Mouse (Mus musculus): ENCODE data around the gene Prkra.
A peak's percentile ranks its signal among the peaks of the same experiment; 100 is the strongest.
"Not testable (repeated sequence)": the region's sequence is repeated elsewhere in the genome, so short reads cannot be mapped to it uniquely, and the experiment has no call there.

Prkra gene

DNA sequence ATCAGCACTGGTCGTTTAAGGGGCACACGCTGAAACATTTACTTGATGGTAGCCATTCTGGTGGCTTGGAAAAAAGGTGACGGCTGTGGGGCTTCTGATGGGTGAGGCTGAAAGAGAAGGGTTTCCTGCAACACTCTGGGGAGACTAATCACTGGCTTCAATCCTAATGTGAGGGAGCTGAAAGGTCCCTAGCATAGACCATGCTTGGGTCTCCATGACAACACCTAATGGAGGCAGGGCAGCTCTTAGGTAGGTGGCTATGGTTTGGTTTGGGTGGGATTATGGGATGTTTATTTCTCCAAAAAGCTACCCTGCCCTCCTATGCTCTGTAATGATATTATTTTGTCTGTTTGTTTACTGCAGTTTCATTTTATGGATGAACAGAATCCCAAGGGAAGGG is 7.6 kb upstream of the Prkra start:
- DNase-seq (ENCODE audit: low read depth, low spot score): no peak

DNA sequence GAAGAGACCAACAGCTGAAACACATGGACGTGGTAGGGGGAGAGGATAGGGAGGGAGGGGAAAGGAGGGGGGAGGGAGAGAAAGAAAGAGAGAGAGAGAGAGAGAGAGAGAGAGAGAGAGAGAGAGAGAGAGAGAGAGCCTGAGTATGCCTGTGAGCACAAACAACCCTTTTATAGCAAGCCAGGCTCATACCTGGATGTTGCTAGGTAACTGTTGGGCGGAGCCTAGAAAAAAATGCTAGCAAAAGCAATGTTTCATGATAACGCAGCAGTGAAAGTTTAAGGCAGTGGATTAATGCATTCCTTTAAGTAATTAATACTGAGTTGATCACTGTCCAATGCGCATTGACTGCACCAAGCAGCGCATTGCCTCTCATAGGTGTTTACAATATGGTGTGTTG is 6.8 kb upstream of the Prkra start:
- DNase-seq (ENCODE audit: low read depth, low spot score): no peak

GRCm38 (mm10) chr2:76653070-76653469 is 5.3 kb upstream of the Prkra start:
- DNase-seq (ENCODE audit: low read depth, low spot score): no peak

DNA sequence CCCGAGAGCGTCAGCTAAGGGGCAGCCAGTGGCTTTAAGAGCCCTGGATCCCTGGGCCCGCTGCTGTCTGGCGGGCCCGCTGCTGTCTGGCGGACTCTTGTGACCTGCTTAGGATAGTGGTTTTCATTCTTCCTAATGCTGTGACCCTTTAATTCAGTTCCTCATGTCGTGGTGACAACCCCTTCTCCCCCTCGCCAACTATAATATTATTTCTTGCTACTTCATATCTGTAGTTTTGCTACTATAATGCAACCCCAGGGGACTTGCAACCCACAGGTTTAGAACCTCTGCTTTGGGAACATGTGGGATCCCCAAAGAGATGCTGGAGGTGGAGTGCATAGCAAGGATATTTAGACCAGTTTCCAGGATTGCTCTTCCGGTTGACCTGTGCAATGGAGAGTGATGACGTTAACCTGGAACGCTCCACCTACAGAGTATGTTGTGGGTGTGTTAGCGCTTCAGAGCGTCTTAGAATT is 889 bp upstream of the Prkra start:
- DNase-seq (ENCODE audit: low read depth, low spot score): no peak

GRCm38 (mm10) chr2:76647441-76647869 is 360 bp downstream of the Prkra start:
- DNase-seq (ENCODE audit: low read depth, low spot score): no peak

GRCm38 (mm10) chr2:76643801-76644200 is 4.0 kb downstream of the Prkra start:
- DNase-seq (ENCODE audit: low read depth, low spot score): no peak

GRCm38 (mm10) chr2:76639637-76640036 is 8.2 kb downstream of the Prkra start:
- DNase-seq (ENCODE audit: low read depth, low spot score): no peak

DNA sequence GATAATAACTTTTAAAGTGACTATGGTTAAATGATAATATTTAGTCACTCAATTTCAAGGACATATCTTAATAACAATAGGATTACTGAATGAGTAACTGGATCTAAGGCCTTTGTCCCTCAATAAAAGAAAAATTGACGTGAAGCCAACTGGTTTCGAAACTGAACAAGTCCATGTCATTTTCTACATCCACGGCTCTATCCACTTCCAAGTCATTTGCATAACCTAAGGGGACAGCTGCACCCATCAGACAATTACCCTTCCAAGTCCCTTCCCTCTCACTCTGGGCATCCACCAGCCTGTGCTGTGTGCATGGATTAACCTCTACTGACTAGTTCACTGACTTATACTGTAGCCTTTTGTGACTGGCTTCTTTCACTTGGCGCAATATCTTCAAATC is 16.2 kb downstream of the Prkra start:
- no peak for DNase-seq (ENCODE audit: low read depth, low spot score)

DNA sequence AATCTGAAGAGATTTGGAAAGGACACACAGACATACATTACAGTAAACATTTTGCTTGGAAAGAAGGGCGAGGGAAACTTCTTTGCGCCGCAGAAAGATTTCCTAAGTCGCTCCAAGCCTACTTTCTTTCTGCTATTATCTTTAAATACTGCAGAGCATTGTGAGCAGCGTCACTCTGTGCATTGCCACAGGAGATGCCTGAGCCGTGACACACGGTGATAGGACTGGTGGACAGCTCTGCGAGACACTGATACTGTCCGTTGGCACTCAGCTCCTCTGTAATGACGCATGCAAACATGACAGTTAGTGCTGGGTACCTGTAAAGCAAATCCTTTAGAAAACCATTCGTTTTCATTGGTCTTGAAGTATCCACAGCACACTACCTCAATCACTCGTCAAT is 17.5 kb downstream of the Prkra start:
- no peak for DNase-seq (ENCODE audit: low read depth, low spot score)

DNA sequence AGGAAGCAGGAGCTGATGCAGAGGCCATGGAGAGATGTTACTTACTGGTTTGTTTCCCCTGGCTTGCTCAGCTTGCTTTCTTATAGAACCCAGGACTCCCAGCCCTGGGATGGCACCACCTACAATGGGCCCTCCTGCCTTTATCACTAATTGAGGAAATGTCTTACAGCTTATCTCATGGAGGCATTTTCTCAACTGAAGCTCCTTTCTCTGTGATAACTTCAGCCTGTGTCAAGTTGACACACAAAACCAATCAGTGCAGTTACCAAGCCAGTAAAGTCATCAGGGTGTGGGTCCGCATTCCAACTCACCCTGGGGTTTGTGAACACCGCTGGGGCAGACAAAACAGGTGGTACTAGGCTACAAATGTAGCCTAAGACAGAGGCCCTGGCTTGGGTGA is 25.5 kb downstream of the Prkra start:
- not testable (repeated sequence) for DNase-seq (ENCODE audit: low read depth, low spot score)

DNA sequence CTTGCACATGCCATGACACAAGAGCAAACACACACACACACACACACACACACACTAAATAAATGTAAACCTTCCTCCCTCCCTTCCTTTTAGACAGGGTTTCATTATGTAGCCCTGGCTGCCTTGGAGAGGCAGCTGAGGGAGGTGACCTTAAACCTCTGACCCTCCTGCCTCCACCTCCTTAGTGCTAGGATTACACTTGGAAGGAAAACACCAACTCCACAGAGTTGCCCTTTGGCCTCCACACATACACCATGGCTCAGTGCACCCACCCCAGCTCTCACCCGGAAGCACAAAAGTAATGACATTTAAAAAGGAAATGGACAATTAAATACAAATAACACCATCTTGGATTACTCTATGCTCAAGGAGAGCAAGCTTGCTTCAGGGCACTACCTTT is 26.1 kb downstream of the Prkra start:
- no peak for DNase-seq (ENCODE audit: low read depth, low spot score)

DNA sequence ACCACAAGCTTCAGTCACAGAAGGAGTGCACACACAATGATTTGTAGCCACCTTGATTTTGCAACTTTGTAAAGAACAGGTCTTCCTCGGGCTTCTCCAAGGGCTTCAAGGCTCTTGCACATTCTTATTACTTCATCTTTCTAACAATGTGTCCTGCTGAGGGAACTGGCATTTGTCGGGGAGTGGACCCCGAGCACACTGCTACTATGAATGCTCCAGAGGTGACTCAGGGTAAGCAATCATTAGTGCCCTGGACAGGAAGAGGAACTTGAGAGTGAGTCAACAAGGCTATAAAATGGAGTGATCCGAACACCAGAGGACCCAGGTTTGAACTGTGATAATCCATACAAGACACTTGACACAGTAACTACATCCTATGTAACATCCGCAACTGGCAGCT is 27.6 kb downstream of the Prkra start:
- DNase-seq (ENCODE audit: low read depth, low spot score): no peak

DNA sequence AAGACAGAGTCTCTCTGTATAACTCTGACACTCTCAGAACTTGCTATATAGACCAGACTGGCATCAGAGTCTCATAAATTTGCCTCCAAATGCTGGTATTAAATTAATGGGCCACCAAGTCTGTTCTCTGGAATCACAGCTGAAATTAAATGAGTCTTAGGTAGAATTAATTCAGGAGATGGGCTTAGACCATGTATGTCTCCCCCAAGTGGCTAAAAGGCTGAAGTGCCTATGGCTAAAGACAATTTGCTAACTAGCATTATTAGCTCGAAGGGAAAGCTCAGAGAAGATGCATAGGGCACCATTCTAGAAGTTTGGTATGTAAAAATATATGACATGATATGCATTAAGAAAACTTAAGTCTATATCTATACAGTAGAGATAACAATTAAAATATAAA is 29.7 kb downstream of the Prkra start:
- DNase-seq (ENCODE audit: low read depth, low spot score): peak; percentile 20

DNA sequence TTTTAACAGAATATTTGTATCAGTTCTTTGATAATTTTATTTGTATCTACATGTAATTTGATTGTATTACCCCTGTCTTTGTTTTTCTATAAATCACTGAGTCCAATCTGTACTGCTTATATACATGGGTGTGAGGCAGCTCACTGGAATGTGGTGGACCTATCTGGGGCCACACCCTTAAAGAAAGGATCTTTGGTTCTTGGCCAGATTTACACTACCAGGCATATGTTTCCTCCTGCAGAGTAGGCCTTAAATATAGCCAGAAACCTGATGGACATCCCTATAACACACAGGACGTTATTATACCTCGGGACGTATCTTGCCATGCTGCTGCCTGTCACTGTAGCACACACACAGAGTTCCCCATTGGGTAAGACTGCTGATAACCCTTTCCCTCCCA is 35.8 kb downstream of the Prkra start:
- DNase-seq (ENCODE audit: low read depth, low spot score): no peak

DNA sequence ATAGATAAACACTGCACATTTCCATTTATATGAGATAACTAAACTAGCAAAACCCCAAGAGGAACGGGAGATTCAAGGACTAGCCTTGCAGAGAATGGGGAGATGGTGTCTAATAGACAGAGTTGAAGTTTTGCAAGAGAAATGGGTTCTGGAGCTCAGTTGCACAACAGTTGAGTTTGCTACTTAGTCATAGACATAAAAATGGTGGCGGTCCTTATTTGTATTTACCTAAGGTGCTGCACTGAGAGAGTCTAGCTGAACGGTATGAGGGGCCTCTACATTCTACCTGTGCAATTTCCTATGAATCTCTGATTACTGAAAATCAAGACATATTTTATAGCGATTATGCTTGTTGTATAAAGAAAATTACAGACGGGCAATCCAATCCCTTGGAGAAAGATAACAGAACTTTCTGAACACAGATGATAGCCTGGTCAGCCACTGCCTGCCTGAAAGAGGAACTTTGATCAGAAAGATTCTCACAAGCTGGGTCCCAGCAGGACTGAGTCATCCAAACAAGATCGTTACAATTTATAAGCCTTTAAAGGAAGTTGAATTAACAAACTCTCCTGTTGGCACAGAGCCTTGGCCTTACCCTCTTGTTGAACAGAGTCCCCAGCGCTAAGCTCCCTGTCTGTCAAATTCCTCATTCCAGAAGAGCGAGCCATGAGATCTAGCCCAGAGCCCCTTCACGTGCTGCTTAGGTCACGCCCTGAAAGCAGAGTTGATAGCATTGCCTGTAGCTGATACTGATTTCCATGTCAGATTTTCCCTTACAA is 37.3 kb downstream of the Prkra start:
- DNase-seq (ENCODE audit: low read depth, low spot score): no peak

DNA sequence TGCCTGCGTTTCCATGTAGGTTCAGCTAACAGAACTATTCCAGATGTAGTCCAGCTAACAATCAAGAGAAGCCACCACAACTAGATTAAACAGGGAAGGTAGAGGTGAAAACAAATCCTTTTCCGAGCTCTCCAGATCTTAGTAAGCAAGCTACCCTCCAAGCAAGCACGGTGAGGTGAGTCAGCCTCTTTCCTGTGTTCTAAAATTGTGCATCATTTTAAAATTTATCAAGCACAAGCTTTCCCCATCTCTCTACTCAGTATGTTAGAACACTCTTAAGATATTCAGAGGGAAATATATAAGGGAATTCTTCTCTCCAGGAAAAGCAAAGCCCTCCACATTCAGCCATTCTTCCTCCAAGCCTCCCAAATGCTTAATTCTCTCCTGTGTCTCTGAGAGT is 41.1 kb downstream of the Prkra start:
- no peak for DNase-seq (ENCODE audit: low read depth, low spot score)

DNA sequence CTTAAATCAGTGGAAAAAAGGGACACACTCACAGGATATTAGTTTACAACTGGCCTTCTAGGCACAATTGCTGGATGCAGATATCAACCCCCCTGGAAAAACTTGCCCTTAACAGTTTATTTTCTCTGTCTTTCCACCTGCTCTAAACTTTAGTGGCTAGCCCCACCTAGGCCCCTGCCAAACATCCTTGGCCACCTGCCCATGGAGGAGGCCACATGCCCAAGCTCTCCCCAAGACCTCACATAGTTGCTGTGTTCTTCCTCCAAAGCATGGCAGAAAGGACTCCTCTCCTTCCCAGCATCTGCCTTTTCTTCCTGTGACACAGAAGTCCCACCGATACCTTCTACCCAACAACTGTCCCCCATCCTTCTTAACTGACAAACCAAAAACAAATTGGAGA is 45.6 kb downstream of the Prkra start:
- no peak for DNase-seq (ENCODE audit: low read depth, low spot score)

DNA sequence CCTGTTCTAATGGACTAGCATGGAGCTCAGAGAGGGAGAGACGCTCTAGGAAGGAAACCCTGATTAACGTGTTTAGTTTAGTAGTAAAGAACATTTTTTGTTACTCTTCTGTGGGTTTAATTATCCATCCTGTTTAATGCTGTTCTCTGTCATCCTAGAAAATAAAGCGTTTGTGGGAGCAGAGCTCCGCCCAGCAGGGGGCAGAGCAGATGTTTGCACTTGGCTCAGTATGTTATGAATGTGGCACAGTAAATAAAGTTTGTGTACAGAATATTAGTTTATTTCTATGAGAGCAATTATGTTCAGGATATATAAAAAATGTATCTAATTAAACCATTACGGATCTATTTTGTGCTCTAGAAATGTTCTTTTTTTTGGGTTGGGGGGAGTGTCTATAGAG is 48.6 kb downstream of the Prkra start:
- DNase-seq (ENCODE audit: low read depth, low spot score): no peak

DNA sequence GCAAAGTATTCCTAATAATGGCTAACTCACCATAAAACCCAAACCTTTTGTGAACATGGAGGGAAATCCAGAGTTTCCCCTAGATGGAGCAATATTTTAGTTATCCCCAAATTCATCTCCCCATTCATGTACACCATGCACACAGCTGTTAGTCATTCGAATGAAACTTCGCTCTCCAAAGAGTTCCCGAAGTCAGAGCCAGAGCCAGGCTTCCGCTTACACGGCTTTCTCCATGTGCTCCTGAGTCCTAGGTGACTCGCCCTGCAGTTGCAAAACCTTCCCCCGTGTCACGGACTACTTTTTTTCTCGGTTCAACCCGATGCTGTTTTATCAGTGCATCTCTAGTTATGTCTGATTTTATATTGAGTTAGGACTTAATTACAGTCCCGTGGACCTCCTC is 50.3 kb downstream of the Prkra start:
- no peak for DNase-seq (ENCODE audit: low read depth, low spot score)

DNA sequence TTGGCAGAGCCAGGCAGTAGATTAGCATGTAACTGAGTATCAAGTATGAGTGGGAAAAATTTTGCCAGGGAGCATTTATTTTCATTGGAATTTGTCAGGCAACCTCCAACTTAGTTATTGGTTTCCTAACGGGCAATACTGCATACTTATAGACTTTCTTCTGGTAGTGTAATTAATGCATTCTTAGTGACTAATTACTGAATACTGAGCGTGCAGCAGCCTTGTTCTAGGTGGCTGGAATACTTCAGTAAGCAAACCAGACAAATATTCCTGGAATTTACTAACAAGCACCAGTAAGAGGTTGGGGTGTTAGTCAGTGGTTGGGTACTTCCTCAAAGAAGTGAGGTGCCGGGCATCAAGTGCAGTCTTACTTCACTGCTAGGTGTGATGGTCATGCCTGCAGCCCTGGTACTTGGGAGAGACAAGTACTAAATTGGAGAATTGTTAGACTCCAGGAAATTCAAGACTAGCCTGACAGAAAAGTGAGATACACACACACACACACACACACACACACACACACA is 55.4 kb downstream of the Prkra start:
- no peak for DNase-seq (ENCODE audit: low read depth, low spot score)

DNA sequence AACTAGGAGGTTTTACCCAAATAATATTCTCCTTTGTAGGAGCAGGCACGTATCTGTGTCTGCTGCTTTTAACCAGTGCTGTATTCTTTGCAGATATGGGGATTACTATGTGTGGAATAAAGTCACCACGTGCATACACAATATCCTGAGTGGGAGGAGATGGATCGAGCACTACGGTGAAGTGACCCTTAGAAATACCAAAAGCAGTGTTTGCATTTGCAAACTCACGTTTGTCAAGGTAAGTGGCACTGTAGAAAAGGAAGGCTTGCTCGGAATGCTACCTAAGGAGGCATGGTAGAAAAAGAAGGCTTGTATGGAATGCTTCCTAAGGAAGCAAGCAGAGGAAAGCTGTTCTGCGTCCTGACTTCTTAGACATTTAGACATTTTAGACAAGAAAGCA is 57.6 kb downstream of the Prkra start:
- no peak for DNase-seq (ENCODE audit: low read depth, low spot score)

GRCm38 (mm10) chr2:76586906-76587305 is 60.9 kb downstream of the Prkra start:
- no peak for DNase-seq (ENCODE audit: low read depth, low spot score)

- DNase-seq (ENCODE audit: low read depth, low spot score): no peak
Observed at GRCm38 (mm10) chr2:76585090-76585489, 62.7 kb downstream of the Prkra start.
